Mouse (Mus musculus) cerebellum, adult 2 months (tissue): ENCODE data around the gene Mapkbp1. TPM values are rescaled to one million over a fixed set of nuclear protein-coding genes. Genes with fewer than 3 reads are reported as not detected.
A peak's percentile ranks its signal among the peaks of the same experiment; 100 is the strongest.

Experiments used
- DNase-seq, 2 experiments: peaks; one replicate each; pipeline ENCODE4 v3.0.0; 2021
- H3K27ac ChIP-seq: fragments of 200-500 bp; 2 replicates; pipeline ENCODE4 v1.5.1; 2012; ENCODE audit warnings: low read length, control low read depth, inconsistent platforms; ENCODE audit not compliant: insufficient read depth
- H3K27me3 ChIP-seq: fragments of 200-500 bp; 2 replicates; pipeline ENCODE4 v1.6.1; 2012; ENCODE audit warnings: inconsistent platforms, mild to moderate bottlenecking, low read length, moderate library complexity; ENCODE audit not compliant: control insufficient read depth, insufficient read depth
- H3K4me1 ChIP-seq: fragments of 200-500 bp; 2 replicates; pipeline ENCODE4 v1.6.1; 2011; ENCODE audit warnings: low read length; ENCODE audit not compliant: control insufficient read depth, insufficient read depth
- H3K4me3 ChIP-seq: fragments of 200-500 bp; replicated peaks from 2 replicates; pipeline ENCODE3; 2011; ENCODE audit warnings: mild to moderate bottlenecking, low read depth, low read length, control low read depth; ENCODE audit not compliant: insufficient read depth
- CTCF ChIP-seq: fragments of 200-500 bp; IDR thresholded peaks from 2 replicates; pipeline ENCODE4 v1.5.1; 2011; ENCODE audit warnings: low read depth, mild to moderate bottlenecking, control low read depth, low read length, moderate library complexity, borderline replicate concordance; ENCODE audit not compliant: insufficient read depth
- POLR2A ChIP-seq: fragments of 200-500 bp; IDR thresholded peaks from 2 replicates; pipeline ENCODE4 v1.6.1; 2011; ENCODE audit warnings: low read length, control low read depth, borderline replicate concordance; ENCODE audit not compliant: insufficient read depth
- WGBS: fragments of 180-500 bp; shearing (Covaris S2); methylation state at CpG from one replicate; pipeline ENCODE4 v1.1.7; 2018; 5-methylcytosine and 5-hydroxymethylcytosine counted together
- polyA plus RNA-seq: library from polyadenylated mRNA; depleted of rRNA; stranded (reverse); fragments of >200 nt; gene quantifications from 2 replicates; pipeline ENCODE4 v1.2.3, GENCODE M21; 2012; rRNA removed

Gene Mapkbp1
- polyA plus RNA-seq, 1 experiment: 37.6 TPM

GRCm38 (mm10) chr2:120069466-120069990 lies 97.0 kb downstream of the Mapkbp1 start:
- no peak for DNase-seq
- no peaks in the 10 kb centered on the region for H3K4me1 ChIP-seq
- WGBS: 57% methylated on average over 8 of the region's 8 CpGs

GRCm38 (mm10) chr2:120074096-120074495 lies 101.6 kb downstream of the Mapkbp1 start:
- H3K27ac ChIP-seq: no peak overlapping the region
- 59% methylated on average over 4 of the region's 4 CpGs for WGBS
- no peak for TF ChIP-seq POLR2A
- TF ChIP-seq CTCF: no peak

More at GRCm38 (mm10) chr2:120069466-120069990, 97.0 kb downstream of the Mapkbp1 start:
- H3K4me3 ChIP-seq: no peak overlapping the region
- no peaks in the 10 kb centered on the region for H3K27me3 ChIP-seq
- no peak for TF ChIP-seq POLR2A
- no peak for TF ChIP-seq CTCF
- no peak overlapping the region for H3K27ac ChIP-seq

GRCm38 (mm10) chr2:120076076-120076705 lies 103.7 kb downstream of the Mapkbp1 start:
- DNase-seq: peak; percentile 77
- Histone ChIP-seq H3K4me3 (peak overlapping the region; percentile 60), H3K27me3 (no peaks in the 10 kb centered on the region), H3K27ac (no peak overlapping the region), H3K4me1 (0 out of 2 replicates have a peak, but pooled peaks cover 3% of the 10 kb centered on the region)
- no peak for TF ChIP-seq POLR2A
- peak; percentile 66 for TF ChIP-seq CTCF
- WGBS: 2% methylated on average over 36 of the region's 36 CpGs

More at GRCm38 (mm10) chr2:120074096-120074495, 101.6 kb downstream of the Mapkbp1 start:
- H3K27me3 ChIP-seq: no peaks in the 10 kb centered on the region
- peak; percentile 18 to 42 for DNase-seq
- H3K4me3 ChIP-seq: no peak overlapping the region
- H3K4me1 ChIP-seq: 0 out of 2 replicates have a peak, but pooled peaks cover 3% of the 10 kb centered on the region

Other genes starting within 250 kb of the Mapkbp1 start
- 65.2 and 78.5 TPM in 2 replicates for gene Itpka, start 230.4 kb upstream of the Mapkbp1 start, polyA plus RNA-seq
- 16.5 and 19.1 TPM in 2 replicates for gene Ltk, start 212.3 kb upstream of the Mapkbp1 start, polyA plus RNA-seq
- gene Rpap1, start 185.2 kb upstream of the Mapkbp1 start, polyA plus RNA-seq: 15.9 and 17.5 TPM in 2 replicates
- 150 and 154 TPM in 2 replicates for gene Tyro3, start 175.0 kb upstream of the Mapkbp1 start, polyA plus RNA-seq
- gene Mga, start 75.5 kb upstream of the Mapkbp1 start, polyA plus RNA-seq: 22.8 and 24.9 TPM in 2 replicates
- gene Jmjd7, start 54.8 kb downstream of the Mapkbp1 start, polyA plus RNA-seq: 11.2 and 11.9 TPM in 2 replicates
- gene Gm28042, start 54.8 kb downstream of the Mapkbp1 start, polyA plus RNA-seq: 9.0 and 10.8 TPM in 2 replicates
- gene Pla2g4b, start 60.7 kb downstream of the Mapkbp1 start, polyA plus RNA-seq: 12.9 and 16.9 TPM in 2 replicates
- gene Ehd4, start 181.9 kb downstream of the Mapkbp1 start, polyA plus RNA-seq: 13.2 and 14.3 TPM in 2 replicates